Mouse (Mus musculus) adrenal gland, adult 8-10 months (tissue): ENCODE measurements around the gene Slc5a8. TPM values are rescaled to one million over a fixed set of nuclear protein-coding genes. Genes with fewer than 3 reads are reported as not detected.

Experiments used
- DNase-seq: peaks from one replicate; pipeline ENCODE4 v3.0.0; 2022
- total RNA-seq, 4 experiments: library from RNA; stranded (reverse); gene quantifications; 2 replicates each; pipeline ENCODE4 v1.2.4; 2022

Slc5a8 gene
- total RNA-seq, result under 1 TPM in 3 of 4 experiments, not detected in 1; 0.03 to 0.07 (median 0.06) TPM

GRCm38 (mm10) chr10:88885632-88886090 lies at the start of gene Slc5a8:
Gene Slc5a8, plus strand, starts transcription at chr10:88885992.
- no peak for DNase-seq

GRCm38 (mm10) chr10:88848876-88849476 lies 36.8 kb upstream of the Slc5a8 start:
- no peak for DNase-seq

GRCm38 (mm10) chr10:88849976-88850375 lies 35.8 kb upstream of the Slc5a8 start:
- DNase-seq, result no peak

GRCm38 (mm10) chr10:88853326-88853725 lies 32.5 kb upstream of the Slc5a8 start:
- DNase-seq, result no peak

GRCm38 (mm10) chr10:88860911-88861310 lies 24.9 kb upstream of the Slc5a8 start:
- no peak for DNase-seq

GRCm38 (mm10) chr10:88861416-88861815 lies 24.4 kb upstream of the Slc5a8 start:
- DNase-seq, result no peak

- DNase-seq, result no peak
Measured at GRCm38 (mm10) chr10:88862293-88862692, 23.5 kb upstream of the Slc5a8 start.

- no peak for DNase-seq
Measured at GRCm38 (mm10) chr10:88866017-88866416, 19.8 kb upstream of the Slc5a8 start.

- DNase-seq, result no peak
Measured at GRCm38 (mm10) chr10:88874870-88875269, 10.9 kb upstream of the Slc5a8 start.

- DNase-seq, result no peak
Measured at GRCm38 (mm10) chr10:88877421-88877820, 8.4 kb upstream of the Slc5a8 start.

- no peak for DNase-seq
Measured at GRCm38 (mm10) chr10:88883721-88884120, 2.1 kb upstream of the Slc5a8 start.

- no peak for DNase-seq
Measured at GRCm38 (mm10) chr10:88884836-88885235, 956 bp upstream of the Slc5a8 start.

GRCm38 (mm10) chr10:88886114-88886513 lies 322 bp downstream of the Slc5a8 start:
- DNase-seq, result no peak

GRCm38 (mm10) chr10:88888376-88888775 lies 2.6 kb downstream of the Slc5a8 start:
- no peak for DNase-seq

GRCm38 (mm10) chr10:88891410-88891809 lies 5.6 kb downstream of the Slc5a8 start:
- no peak for DNase-seq

- DNase-seq, result no peak
Measured at GRCm38 (mm10) chr10:88892560-88893087, 6.8 kb downstream of the Slc5a8 start.

- no peak for DNase-seq
Measured at GRCm38 (mm10) chr10:88897032-88897431, 11.2 kb downstream of the Slc5a8 start.

GRCm38 (mm10) chr10:88949649-88950296 lies 64.0 kb downstream of the Slc5a8 start:
- DNase-seq, result peak; percentile 70

- DNase-seq, result no peak
Measured at GRCm38 (mm10) chr10:88950297-88950653, 64.5 kb downstream of the Slc5a8 start.

GRCm38 (mm10) chr10:88960791-88961190 lies 75.0 kb downstream of the Slc5a8 start:
- DNase-seq, result no peak

GRCm38 (mm10) chr10:88968586-88968985 lies 82.8 kb downstream of the Slc5a8 start:
- DNase-seq, result no peak

GRCm38 (mm10) chr10:88970951-88971725 lies 85.3 kb downstream of the Slc5a8 start:
- DNase-seq, result no peak

- no peak for DNase-seq
Measured at GRCm38 (mm10) chr10:88978932-88979331, 93.1 kb downstream of the Slc5a8 start.
